Mouse (Mus musculus): ENCODE measurements around the gene Aatk. TPM values are rescaled to one million over a fixed set of nuclear protein-coding genes. Genes with fewer than 3 reads are reported as not detected.

Gene Aatk
- polyA plus RNA-seq, 1 experiment from 2014 or later, result 3.3 TPM

DNA sequence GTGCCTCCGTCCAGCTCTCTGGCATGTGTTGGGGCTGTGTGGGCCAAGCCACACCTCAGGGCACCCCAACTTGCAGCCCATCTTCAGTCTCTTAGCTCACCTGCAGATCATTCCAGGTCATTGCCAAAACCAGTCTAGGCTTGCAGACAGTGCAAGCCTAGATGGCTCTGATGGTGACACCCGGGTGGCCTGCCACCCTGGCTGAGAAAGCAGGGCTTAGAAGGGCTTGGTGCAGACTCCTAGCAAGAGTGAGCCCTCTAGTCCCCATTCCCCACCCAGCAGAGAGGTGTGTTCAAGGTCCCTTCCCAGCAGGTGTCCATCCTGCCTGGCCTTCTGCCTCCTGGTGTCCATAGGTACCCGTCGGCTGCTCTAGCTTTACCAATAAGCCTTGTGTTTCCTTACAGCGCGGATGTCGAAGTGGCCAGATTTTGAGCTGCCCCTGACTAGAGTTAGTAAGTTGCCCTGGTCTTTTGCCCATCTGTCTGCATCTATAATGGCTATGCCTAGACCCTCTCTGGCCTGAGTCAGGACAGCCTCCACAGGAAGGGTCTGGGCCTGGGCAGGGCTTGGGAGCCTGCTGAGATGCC is 44.2 kb downstream of the Aatk start:
- ATAC-seq (ENCODE audit: borderline replicate concordance, extremely low read depth, low FRiP score, low TSS enrichment), result no peak
- WGBS, result 90% methylated on average over 7 of the region's 7 CpGs
- H3K4me1 ChIP-seq, result no peaks in the 10 kb centered on the region
- no peak overlapping the region for H3K4me3 ChIP-seq
- no peaks in the 10 kb centered on the region for H3K9me3 ChIP-seq
- no peaks in the 10 kb centered on the region for H3K27me3 ChIP-seq
- no peak overlapping the region for H3K4me2 ChIP-seq
- no peaks in the 10 kb centered on the region for H3K36me3 ChIP-seq
- no peak overlapping the region for H3K9ac ChIP-seq
- H3K27ac ChIP-seq, result no peak overlapping the region

GRCm38 (mm10) chr11:120002041-120002440 is 44.9 kb downstream of the Aatk start:
- WGBS, result 78% methylated on average over 5 of the region's 5 CpGs
- ATAC-seq (ENCODE audit: borderline replicate concordance, extremely low read depth, low FRiP score, low TSS enrichment), result no peak
- no peaks in the 10 kb centered on the region for H3K9me3 ChIP-seq
- H3K36me3 ChIP-seq, result 0 out of 2 replicates have a peak, but pooled peaks cover under 1% of the 10 kb centered on the region
- no peak overlapping the region for H3K9ac ChIP-seq
- H3K4me2 ChIP-seq, result no peak overlapping the region
- H3K4me1 ChIP-seq, result no peaks in the 10 kb centered on the region
- H3K4me3 ChIP-seq, result no peak overlapping the region
- H3K27me3 ChIP-seq, result no peaks in the 10 kb centered on the region
- H3K27ac ChIP-seq, result no peak overlapping the region

- H3K27me3 ChIP-seq, result no peaks in the 10 kb centered on the region
- no peak overlapping the region for H3K9ac ChIP-seq
- no peaks in the 10 kb centered on the region for H3K9me3 ChIP-seq
- H3K4me2 ChIP-seq, result no peak overlapping the region
- no peak for ATAC-seq (ENCODE audit: borderline replicate concordance, extremely low read depth, low FRiP score, low TSS enrichment)
- no peaks in the 10 kb centered on the region for H3K4me1 ChIP-seq
- no peak overlapping the region for H3K27ac ChIP-seq
- H3K36me3 ChIP-seq, result peaks cover 25% of the 10 kb centered on the region
- H3K4me3 ChIP-seq, result no peak overlapping the region
- WGBS, result 90% methylated on average over 16 of the region's 16 CpGs
These were observed 49.6 kb downstream of the Aatk start for GRCm38 (mm10) chr11:119997351-119997750.

DNA sequence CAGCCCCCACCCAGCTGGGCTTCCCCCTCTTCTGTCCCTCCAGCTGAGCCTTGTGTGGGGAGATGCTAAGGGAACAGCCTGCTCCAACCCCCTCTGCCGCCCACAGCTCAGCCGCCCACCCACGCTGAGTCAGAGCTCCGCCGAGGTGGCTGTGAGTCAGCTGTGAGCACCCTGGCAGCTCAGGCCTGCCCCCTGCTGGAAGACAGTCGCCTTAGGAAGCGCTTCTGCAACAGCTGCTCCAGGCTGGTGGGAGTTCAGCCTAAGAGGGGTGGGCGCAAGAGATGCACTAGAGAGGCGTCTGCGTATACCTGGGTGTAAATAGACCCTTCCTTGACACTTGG is 55.7 kb downstream of the Aatk start:
- H3K9ac ChIP-seq, result no peak overlapping the region; the same call in 1 of the 2 replicates
- H3K27me3 ChIP-seq, result no peaks in the 10 kb centered on the region
- ATAC-seq (ENCODE audit: borderline replicate concordance, extremely low read depth, low FRiP score, low TSS enrichment), result peak; percentile 44
- H3K4me1 ChIP-seq, result peaks cover 39% of the 10 kb centered on the region
- H3K36me3 ChIP-seq, result peaks cover 17% of the 10 kb centered on the region
- 0 out of 2 replicates have a peak overlapping the region, but pooled peaks have one; percentile 6 for H3K4me2 ChIP-seq
- no peak overlapping the region for H3K4me3 ChIP-seq
- H3K27ac ChIP-seq, result peak overlapping the region; percentile 30; the same call in 1 of the 2 replicates
- no peaks in the 10 kb centered on the region for H3K9me3 ChIP-seq
- 8% methylated on average over 10 of the region's 10 CpGs for WGBS

- no peak; the same call in none of the 2 replicates for ATAC-seq (ENCODE audit: borderline replicate concordance, extremely low read depth, low FRiP score, low TSS enrichment)
- Histone ChIP-seq H3K4me1 (peaks cover 39% of the 10 kb centered on the region), H3K27ac (peak overlapping the region; percentile 30; the same call in 1 of the 2 replicates), H3K27me3 (no peaks in the 10 kb centered on the region), H3K4me3 (no peak overlapping the region), H3K36me3 (peaks cover 13% of the 10 kb centered on the region; the same call in 1 of the 2 replicates), H3K9me3 (no peaks in the 10 kb centered on the region), H3K9ac (no peak overlapping the region; the same call in 1 of the 2 replicates), H3K4me2 (0 out of 2 replicates have a peak overlapping the region, but pooled peaks have one; percentile 6)
- 38% methylated on average over 10 of the region's 10 CpGs for WGBS
These were observed 56.2 kb downstream of the Aatk start for GRCm38 (mm10) chr11:119990658-119991337.

GRCm38 (mm10) chr11:119989115-119989564 is 57.8 kb downstream of the Aatk start:
- Histone ChIP-seq H3K27ac (peak overlapping the region; percentile 68), H3K4me3 (no peak overlapping the region), H3K9me3 (no peaks in the 10 kb centered on the region), H3K4me1 (peaks cover 39% of the 10 kb centered on the region), H3K9ac (no peak overlapping the region), H3K4me2 (peak overlapping the region; percentile 21; the same call in 1 of the 2 replicates), H3K27me3 (no peaks in the 10 kb centered on the region), H3K36me3 (0 out of 2 replicates have a peak, but pooled peaks cover 7% of the 10 kb centered on the region)
- 12% methylated on average over 10 of the region's 10 CpGs for WGBS
- peak; percentile 67 for ATAC-seq (ENCODE audit: borderline replicate concordance, extremely low read depth, low FRiP score, low TSS enrichment)

- H3K4me1 ChIP-seq, result peaks cover 39% of the 10 kb centered on the region
- 0 out of 2 replicates have a peak, but pooled peaks cover 7% of the 10 kb centered on the region for H3K36me3 ChIP-seq
- H3K9me3 ChIP-seq, result no peaks in the 10 kb centered on the region
- ATAC-seq (ENCODE audit: borderline replicate concordance, extremely low read depth, low FRiP score, low TSS enrichment), result no peak
- WGBS, result 88% methylated on average over 7 of the region's 7 CpGs
- H3K4me2 ChIP-seq, result no peak overlapping the region
- H3K9ac ChIP-seq, result no peak overlapping the region
- H3K27ac ChIP-seq, result peak overlapping the region; percentile 68
- H3K4me3 ChIP-seq, result no peak overlapping the region
- no peaks in the 10 kb centered on the region for H3K27me3 ChIP-seq
These were observed 58.6 kb downstream of the Aatk start for GRCm38 (mm10) chr11:119988391-119988790.

GRCm38 (mm10) chr11:119987876-119988275 is 59.1 kb downstream of the Aatk start:
- peak overlapping the region; percentile 68; the same call in 1 of the 2 replicates for H3K27ac ChIP-seq
- no peak overlapping the region for H3K4me3 ChIP-seq
- H3K9ac ChIP-seq, result no peak overlapping the region
- H3K4me2 ChIP-seq, result no peak overlapping the region
- no peaks in the 10 kb centered on the region for H3K27me3 ChIP-seq
- 66% methylated on average over 7 of the region's 7 CpGs for WGBS
- peaks cover 43% of the 10 kb centered on the region for H3K4me1 ChIP-seq
- no peaks in the 10 kb centered on the region for H3K9me3 ChIP-seq
- ATAC-seq (ENCODE audit: borderline replicate concordance, extremely low read depth, low FRiP score, low TSS enrichment), result no peak
- H3K36me3 ChIP-seq, result 0 out of 2 replicates have a peak, but pooled peaks cover 7% of the 10 kb centered on the region

DNA sequence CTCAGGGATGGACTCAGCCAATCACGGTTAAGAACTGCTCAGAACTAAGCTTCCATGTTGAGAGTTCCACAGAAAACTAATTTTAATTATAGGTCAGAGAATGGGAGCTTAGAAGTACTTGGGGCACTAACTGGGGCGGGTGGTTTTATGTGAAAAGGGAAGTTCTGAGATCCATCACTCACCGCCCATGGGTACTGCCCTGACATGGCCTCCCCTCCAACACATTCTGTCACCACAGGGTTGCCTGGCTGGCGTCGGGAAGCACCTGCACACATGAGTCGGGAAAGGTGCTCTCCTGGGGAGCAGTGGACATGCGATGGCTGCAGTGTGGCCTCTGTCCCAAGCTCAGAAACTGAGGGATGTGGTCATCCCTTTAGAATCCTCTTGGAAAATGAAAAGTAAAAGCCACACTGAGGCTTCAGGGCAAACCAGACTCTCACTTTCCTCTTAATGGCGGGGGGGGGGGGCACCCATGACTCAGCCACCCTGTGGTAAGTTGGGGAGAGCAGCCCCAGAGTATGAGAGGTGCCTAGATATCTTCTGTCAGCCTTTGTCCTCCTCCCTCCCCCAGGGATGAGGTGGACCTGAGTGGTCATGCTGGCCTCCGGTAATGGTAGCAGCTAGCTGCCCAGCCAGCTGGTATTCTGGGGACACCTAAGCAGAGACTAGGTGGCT is 60.1 kb downstream of the Aatk start:
- Histone ChIP-seq H3K4me1 (peaks cover 45% of the 10 kb centered on the region), H3K27ac (no peak overlapping the region), H3K4me2 (no peak overlapping the region), H3K4me3 (no peak overlapping the region), H3K27me3 (no peaks in the 10 kb centered on the region), H3K9me3 (no peaks in the 10 kb centered on the region), H3K9ac (no peak overlapping the region), H3K36me3 (peaks cover 11% of the 10 kb centered on the region; the same call in 1 of the 2 replicates)
- WGBS, result 81% methylated on average over 9 of the region's 9 CpGs
- ATAC-seq (ENCODE audit: borderline replicate concordance, extremely low read depth, low FRiP score, low TSS enrichment), result no peak

- ATAC-seq (ENCODE audit: borderline replicate concordance, extremely low read depth, low FRiP score, low TSS enrichment), result no peak
- Histone ChIP-seq H3K9me3 (no peaks in the 10 kb centered on the region), H3K4me3 (no peak overlapping the region), H3K4me2 (no peak overlapping the region), H3K27ac (no peak overlapping the region), H3K4me1 (peaks cover 18% of the 10 kb centered on the region), H3K9ac (no peak overlapping the region), H3K27me3 (no peaks in the 10 kb centered on the region), H3K36me3 (peaks cover 11% of the 10 kb centered on the region; the same call in 1 of the 2 replicates)
- 80% methylated on average over 2 of the region's 2 CpGs for WGBS
These were observed 63.8 kb downstream of the Aatk start for GRCm38 (mm10) chr11:119983151-119983550.

- H3K4me3 ChIP-seq, result no peak overlapping the region
- WGBS, result 89% methylated on average over 3 of the region's 3 CpGs
- H3K4me1 ChIP-seq, result peaks cover 11% of the 10 kb centered on the region; the same call in 1 of the 2 replicates
- H3K4me2 ChIP-seq, result no peak overlapping the region
- H3K9ac ChIP-seq, result no peak overlapping the region
- no peak for ATAC-seq (ENCODE audit: borderline replicate concordance, extremely low read depth, low FRiP score, low TSS enrichment)
- no peaks in the 10 kb centered on the region for H3K9me3 ChIP-seq
- no peak overlapping the region for H3K27ac ChIP-seq
- H3K36me3 ChIP-seq, result peaks cover 11% of the 10 kb centered on the region; the same call in 1 of the 2 replicates
- H3K27me3 ChIP-seq, result no peaks in the 10 kb centered on the region
These were observed 64.7 kb downstream of the Aatk start for GRCm38 (mm10) chr11:119982236-119982635.

Measured in lung, embryonic 15.5 days (tissue).